Mouse (Mus musculus) megakaryocyte, embryonic 14.5 days (primary cell): ENCODE measurements around the gene Akap8.

Source experiments
- FLI1 ChIP-seq: IDR thresholded peaks from 2 replicates; pipeline ENCODE4 v1.6.1; 2012; ENCODE audit warnings: low read length, inconsistent platforms, mixed read lengths
- GATA1 ChIP-seq: IDR thresholded peaks from 3 replicates; pipeline ENCODE4 v1.6.1; 2012; ENCODE audit warnings: mixed read lengths, low read length, inconsistent platforms, borderline replicate concordance

- TF ChIP-seq FLI1: no peak
- no peak for TF ChIP-seq GATA1
These were observed 63.6 kb downstream of the Akap8 start for GRCm38 (mm10) chr17:32257452-32257851.
